Mouse (Mus musculus) liver, embryonic 14.5 days (tissue): ENCODE results near the gene Iqcj. TPM values are rescaled to one million over a fixed set of nuclear protein-coding genes. Genes with fewer than 3 reads are reported as not detected.

Experiments
- ATAC-seq: fragments of 200-750 bp; cut with Nextera tagmentation; 2 replicates; pipeline ENCODE4 v1.8.0; 2017; ENCODE audit warnings: moderate number of reproducible peaks, mild to moderate bottlenecking, moderate library complexity; ENCODE audit not compliant: insufficient read depth
- DNase-seq, 3 experiments: peaks; one replicate each; pipeline ENCODE4 v3.0.0-alpha.2; 2012 to 2013; ENCODE audit warnings: low read depth in 3 of 3, low spot score in 3 of 3
- H3K27ac ChIP-seq: fragments of 300-500 bp; sonication (generic); 2 replicates; pipeline ENCODE4 v1.5.1; 2014; ENCODE audit warnings: moderate library complexity, mild to moderate bottlenecking, control low read depth, inconsistent platforms
- H3K27me3 ChIP-seq: fragments of 300-500 bp; sonication (generic); 2 replicates; pipeline ENCODE4 v1.6.1; 2014; ENCODE audit warnings: mild to moderate bottlenecking, low read length, moderate library complexity; ENCODE audit not compliant: control insufficient read depth, insufficient read depth
- H3K36me3 ChIP-seq: fragments of 300-500 bp; sonication (generic); replicated peaks from 2 replicates; pipeline ENCODE4 v1.6.1; 2014; ENCODE audit warnings: low read depth; ENCODE audit not compliant: control insufficient read depth, insufficient read depth
- H3K4me1 ChIP-seq, 2 experiments: fragments of 200-500 bp in 1 of 2; fragments of 300-500 bp in 1 of 2; sonication (generic) in 1 of 2; replicated peaks; 2 replicates each; pipeline ENCODE4 v1.6.1; 2012 to 2014; ENCODE audit warnings: antibody characterized with exemption in 1 of 2, inconsistent platforms in 1 of 2, low read length in 1 of 2; ENCODE audit not compliant: control insufficient read depth in 2 of 2, insufficient read depth in 2 of 2
- H3K4me2 ChIP-seq: fragments of 300-500 bp; sonication (generic); 2 replicates; pipeline ENCODE4 v1.6.1; 2014; ENCODE audit warnings: low read depth, mild to moderate bottlenecking, control low read depth, moderate library complexity
- H3K4me3 ChIP-seq, 2 experiments: fragments of 200-500 bp in 1 of 2; fragments of 300-500 bp in 1 of 2; sonication (generic) in 1 of 2; 2 replicates each; pipeline ENCODE4 v1.5.1; 2012 to 2014; ENCODE audit warnings: low read depth in 2 of 2, low read length in 2 of 2, mild to moderate bottlenecking in 2 of 2, control low read depth in 1 of 2, inconsistent platforms in 1 of 2, moderate library complexity in 1 of 2; ENCODE audit not compliant: insufficient read depth in 1 of 2
- H3K9ac ChIP-seq: fragments of 300-500 bp; sonication (generic); replicated peaks from 2 replicates; pipeline ENCODE4 v1.6.1; 2014; ENCODE audit warnings: mild to moderate bottlenecking, control low read depth, moderate library complexity
- H3K9me3 ChIP-seq: fragments of 300-500 bp; sonication (generic); 2 replicates; pipeline ENCODE4 v1.6.1; 2016; ENCODE audit warnings: low read length, mixed read lengths; ENCODE audit not compliant: control insufficient read depth
- CTCF ChIP-seq: IDR thresholded peaks from 2 replicates; pipeline ENCODE4 v1.5.1; 2016; ENCODE audit warnings: antibody characterized with exemption, low read depth, control low read depth
- EP300 ChIP-seq: IDR thresholded peaks from 2 replicates; pipeline ENCODE4 v1.6.1; 2016; ENCODE audit warnings: antibody characterized with exemption, low read depth
- WGBS: fragments of 180-500 bp; shearing (Covaris S2); extraction: QIAGEN DNeasy Blood & Tissue Kit; methylation state at CpG from one replicate; pipeline ENCODE4 v1.1.7; 2014; ENCODE audit not compliant: insufficient replicate concordance; 5-methylcytosine and 5-hydroxymethylcytosine counted together
- polyA plus RNA-seq, 2 experiments: library from polyadenylated mRNA; depleted of rRNA in 1 of 2; stranded (reverse) in 1 of 2; unstranded in 1 of 2; fragments of >200 nt; fragmentation: Nextera tagmentation in 1 of 2; extraction: Ambion mirVana in 1 of 2; gene quantifications; 2 replicates each; pipeline versions ENCODE4 v1.2.1 to v1.2.3; 2012 to 2014

Gene Iqcj
- polyA plus RNA-seq, 2 experiments = not detected

GRCm38 (mm10) chr3:68042951-68043350 lies 150.9 kb downstream of the Iqcj start:
- no peak overlapping the region for H3K4me3 ChIP-seq
- DNase-seq (no peak), ATAC-seq (no peak)
- H3K4me1 ChIP-seq = no peaks in the 10 kb centered on the region
- H3K4me2 ChIP-seq = no peak overlapping the region
- no peak for TF ChIP-seq CTCF
- no peak for TF ChIP-seq EP300
- no peak overlapping the region for H3K9ac ChIP-seq
- H3K27me3 ChIP-seq = no peaks in the 10 kb centered on the region
- H3K36me3 ChIP-seq = no peaks in the 10 kb centered on the region
- 51% methylated on average over 2 of the region's 2 CpGs for WGBS
- no peaks in the 10 kb centered on the region for H3K9me3 ChIP-seq
- no peak overlapping the region for H3K27ac ChIP-seq

GRCm38 (mm10) chr3:68045475-68046416 lies 153.7 kb downstream of the Iqcj start:
- Histone ChIP-seq H3K27ac (no peak overlapping the region), H3K27me3 (no peaks in the 10 kb centered on the region), H3K9ac (no peak overlapping the region), H3K36me3 (no peaks in the 10 kb centered on the region), H3K4me1 (no peaks in the 10 kb centered on the region), H3K4me3 (no peak overlapping the region), H3K9me3 (no peaks in the 10 kb centered on the region), H3K4me2 (no peak overlapping the region)
- 39% methylated on average over 9 of the region's 9 CpGs for WGBS
- DNase-seq (peak in 1 of 3 experiments; percentile 22), ATAC-seq (no peak)
- TF ChIP-seq CTCF = peak; percentile 72
- no peak for TF ChIP-seq EP300

- H3K4me3 ChIP-seq = no peak overlapping the region
- no peaks in the 10 kb centered on the region for H3K27me3 ChIP-seq
- no peaks in the 10 kb centered on the region for H3K36me3 ChIP-seq
- WGBS = 41% methylated on average over 2 of the region's 2 CpGs
- no peak overlapping the region for H3K4me2 ChIP-seq
- ATAC-seq (no peak), DNase-seq (peak in 1 of 3 experiments; percentile 4)
- no peaks in the 10 kb centered on the region for H3K9me3 ChIP-seq
- no peaks in the 10 kb centered on the region for H3K4me1 ChIP-seq
- no peak overlapping the region for H3K9ac ChIP-seq
- no peak overlapping the region for H3K27ac ChIP-seq
- TF ChIP-seq CTCF (peak; percentile 55), EP300 (no peak)
These were observed 161.5 kb downstream of the Iqcj start for GRCm38 (mm10) chr3:68053538-68053937.

- Histone ChIP-seq H3K4me2 (no peak overlapping the region), H3K27me3 (no peaks in the 10 kb centered on the region), H3K4me1 (no peaks in the 10 kb centered on the region), H3K9ac (no peak overlapping the region), H3K9me3 (no peaks in the 10 kb centered on the region), H3K4me3 (no peak overlapping the region), H3K27ac (no peak overlapping the region), H3K36me3 (no peaks in the 10 kb centered on the region)
- 39% methylated on average over 13 of the region's 13 CpGs for WGBS
- no peak for DNase-seq
- TF ChIP-seq EP300 (no peak), CTCF (no peak)
- ATAC-seq = no peak
These were observed 163.1 kb downstream of the Iqcj start for GRCm38 (mm10) chr3:68055071-68055470.

- DNase-seq (peak; percentile 25 to 33 (median 31)), ATAC-seq (no peak)
- Histone ChIP-seq H3K27ac (no peak overlapping the region), H3K9ac (no peak overlapping the region), H3K4me2 (peak overlapping the region; percentile 36), H3K27me3 (no peaks in the 10 kb centered on the region), H3K4me3 (peak overlapping the region; percentile 34 to 55), H3K4me1 (no peaks in the 10 kb centered on the region), H3K36me3 (no peaks in the 10 kb centered on the region), H3K9me3 (no peaks in the 10 kb centered on the region)
- 51% methylated on average over 23 of the region's 23 CpGs for WGBS
- TF ChIP-seq EP300 (no peak), CTCF (peak; percentile 67)
These were observed 164.6 kb downstream of the Iqcj start for GRCm38 (mm10) chr3:68056373-68057275.
